Mouse (Mus musculus) CH12F3 (cell line): ENCODE measurements at regions not wholly inside any gene's neighbourhood (a gene's known extent, or its start where the extent isn't known, plus 50 kb on each side); places are given as distances from the start of the nearest gene placed in this dataset.

Experiments
- in situ Hi-C: fragments of 300-500 bp; cut with MboI; formaldehyde crosslinking; loops from 2 replicates; pipeline ENCODE4 v1.14.3; 2020; ENCODE audit warnings: low sequenced_read_pairs

- in situ Hi-C loops, result no loop called here
Observed at GRCm38 (mm10) chr16:20803278-20803930, 69.1 kb upstream of the Thpo start.

GRCm38 (mm10) chr16:20802724-20803123, 68.4 kb upstream of the Thpo start:
- in situ Hi-C loops, result no loop called here

- in situ Hi-C loops, result no loop called here
Observed at GRCm38 (mm10) chr16:20800038-20800437, 65.7 kb upstream of the Thpo start.

GRCm38 (mm10) chr16:20798115-20798514, 63.8 kb upstream of the Thpo start:
- in situ Hi-C loops, result no loop called here

- in situ Hi-C loops, result no loop called here
Observed at GRCm38 (mm10) chr16:20794721-20795120, 60.4 kb upstream of the Thpo start.
